Mouse (Mus musculus): Measurements from ENCODE around the gene Clec4g. TPM values are rescaled to one million over a fixed set of nuclear protein-coding genes. Genes with fewer than 3 reads are reported as not detected.

Gene Clec4g
- polyA plus RNA-seq, 1 experiment: not detected

- H3K27ac ChIP-seq (ENCODE audit: insufficient read depth, low read depth, low read length): no peak overlapping the region
- no peak for TF ChIP-seq CTCF (IDR thresholded peaks at IDR 0.05; ENCODE audit: insufficient read depth, low read depth, low read length)
- TF ChIP-seq POLR2A (IDR thresholded peaks at IDR 0.05; ENCODE audit: insufficient read depth, low read depth, low read length): no peak
- no peak overlapping the region for H3K4me3 ChIP-seq (ENCODE audit: insufficient read depth, low read depth, low read length)
- 86% methylated on average over 12 of the region's 12 CpGs for WGBS
- peaks cover 2% of the 10 kb centered on the region; the same call in 1 of the 2 replicates for H3K4me1 ChIP-seq (ENCODE audit: control insufficient read depth, insufficient read depth, low read length)
Measured at GRCm38 (mm10) chr8:3717321-3717954, 3.0 kb downstream of the Clec4g start.

GRCm38 (mm10) chr8:3711646-3712045, 8.8 kb downstream of the Clec4g start:
- Histone ChIP-seq H3K4me1 (ENCODE audit: control insufficient read depth, insufficient read depth, low read length) (no peaks in the 10 kb centered on the region), H3K27ac (ENCODE audit: insufficient read depth, low read depth, low read length) (no peak overlapping the region), H3K4me3 (ENCODE audit: insufficient read depth, low read depth, low read length) (no peak overlapping the region)
- no peak for TF ChIP-seq POLR2A (IDR thresholded peaks at IDR 0.05; ENCODE audit: insufficient read depth, low read depth, low read length)
- 61% methylated on average over 2 of the region's 2 CpGs for WGBS

- no peak for TF ChIP-seq CTCF (IDR thresholded peaks at IDR 0.05; ENCODE audit: insufficient read depth, low read depth, low read length)
- TF ChIP-seq POLR2A (IDR thresholded peaks at IDR 0.05; ENCODE audit: insufficient read depth, low read depth, low read length): no peak
- Histone ChIP-seq H3K4me1 (ENCODE audit: control insufficient read depth, insufficient read depth, low read length) (no peaks in the 10 kb centered on the region), H3K27ac (ENCODE audit: insufficient read depth, low read depth, low read length) (no peak overlapping the region), H3K4me3 (ENCODE audit: insufficient read depth, low read depth, low read length) (no peak overlapping the region)
- WGBS: 81% methylated on average over 3 of the region's 3 CpGs
Measured at GRCm38 (mm10) chr8:3710312-3710711, 10.1 kb downstream of the Clec4g start.

- WGBS: 72% methylated on average over 7 of the region's 7 CpGs
Measured at GRCm38 (mm10) chr8:3707611-3708010, 12.8 kb downstream of the Clec4g start.

GRCm38 (mm10) chr8:3705711-3706110, 14.7 kb downstream of the Clec4g start:
- WGBS: 55% methylated on average over 4 of the region's 4 CpGs
- no peak overlapping the region for H3K27ac ChIP-seq (ENCODE audit: insufficient read depth, low read depth, low read length)
- TF ChIP-seq POLR2A (IDR thresholded peaks at IDR 0.05; ENCODE audit: insufficient read depth, low read depth, low read length): no peak
- TF ChIP-seq CTCF (IDR thresholded peaks at IDR 0.05; ENCODE audit: insufficient read depth, low read depth, low read length): no peak
- H3K4me3 ChIP-seq (ENCODE audit: insufficient read depth, low read depth, low read length): no peak overlapping the region
- H3K4me1 ChIP-seq (ENCODE audit: control insufficient read depth, insufficient read depth, low read length): no peaks in the 10 kb centered on the region

More at GRCm38 (mm10) chr8:3707611-3708010, 12.8 kb downstream of the Clec4g start:
- Histone ChIP-seq H3K27ac (ENCODE audit: insufficient read depth, low read depth, low read length) (no peak overlapping the region), H3K4me1 (ENCODE audit: control insufficient read depth, insufficient read depth, low read length) (no peaks in the 10 kb centered on the region), H3K4me3 (ENCODE audit: insufficient read depth, low read depth, low read length) (no peak overlapping the region)
- TF ChIP-seq POLR2A (IDR thresholded peaks at IDR 0.05; ENCODE audit: insufficient read depth, low read depth, low read length): no peak
- TF ChIP-seq CTCF (IDR thresholded peaks at IDR 0.05; ENCODE audit: insufficient read depth, low read depth, low read length): no peak

- TF ChIP-seq CTCF (IDR thresholded peaks at IDR 0.05; ENCODE audit: insufficient read depth, low read depth, low read length) (no peak), POLR2A (IDR thresholded peaks at IDR 0.05; ENCODE audit: insufficient read depth, low read depth, low read length) (no peak)
- Histone ChIP-seq H3K27ac (ENCODE audit: insufficient read depth, low read depth, low read length) (no peak overlapping the region), H3K4me1 (ENCODE audit: control insufficient read depth, insufficient read depth, low read length) (no peaks in the 10 kb centered on the region), H3K4me3 (ENCODE audit: insufficient read depth, low read depth, low read length) (no peak overlapping the region)
- 96% methylated on average over 1 of the region's 1 CpGs for WGBS
Measured at GRCm38 (mm10) chr8:3701491-3701890, 19.0 kb downstream of the Clec4g start.

- WGBS: 78% methylated on average over 3 of the region's 3 CpGs
- H3K4me1 ChIP-seq (ENCODE audit: control insufficient read depth, insufficient read depth, low read length): no peaks in the 10 kb centered on the region
- no peak within 1 kb of the TSS for H3K4me3 ChIP-seq (ENCODE audit: insufficient read depth, low read depth, low read length)
- H3K27ac ChIP-seq (ENCODE audit: insufficient read depth, low read depth, low read length): no peak within 1 kb of the TSS
- TF ChIP-seq CTCF (IDR thresholded peaks at IDR 0.05; ENCODE audit: insufficient read depth, low read depth, low read length): no peak
- no peak for TF ChIP-seq POLR2A (IDR thresholded peaks at IDR 0.05; ENCODE audit: insufficient read depth, low read depth, low read length)
Measured at GRCm38 (mm10) chr8:3694121-3694520, 26.3 kb downstream of the Clec4g start, which contains the start of gene Fcer2a. Gene Fcer2a, minus strand, starts transcription at chr8:3694175.

GRCm38 (mm10) chr8:3690774-3691173, 29.7 kb downstream of the Clec4g start:
- TF ChIP-seq CTCF (IDR thresholded peaks at IDR 0.05; ENCODE audit: insufficient read depth, low read depth, low read length): no peak
- TF ChIP-seq POLR2A (IDR thresholded peaks at IDR 0.05; ENCODE audit: insufficient read depth, low read depth, low read length): no peak
- Histone ChIP-seq H3K4me3 (ENCODE audit: insufficient read depth, low read depth, low read length) (no peak overlapping the region), H3K27ac (ENCODE audit: insufficient read depth, low read depth, low read length) (no peak overlapping the region), H3K4me1 (ENCODE audit: control insufficient read depth, insufficient read depth, low read length) (no peaks in the 10 kb centered on the region)
- 68% methylated on average over 3 of the region's 3 CpGs for WGBS

GRCm38 (mm10) chr8:3687537-3687936, 32.9 kb downstream of the Clec4g start:
- 81% methylated on average over 6 of the region's 6 CpGs for WGBS
- TF ChIP-seq POLR2A (IDR thresholded peaks at IDR 0.05; ENCODE audit: insufficient read depth, low read depth, low read length) (no peak), CTCF (IDR thresholded peaks at IDR 0.05; ENCODE audit: insufficient read depth, low read depth, low read length) (no peak)
- Histone ChIP-seq H3K4me3 (ENCODE audit: insufficient read depth, low read depth, low read length) (no peak overlapping the region), H3K27ac (ENCODE audit: insufficient read depth, low read depth, low read length) (no peak overlapping the region), H3K4me1 (ENCODE audit: control insufficient read depth, insufficient read depth, low read length) (no peaks in the 10 kb centered on the region)
